Mouse (Mus musculus): ENCODE measurements around the gene Mmgt1.
A peak's percentile ranks its signal among the peaks of the same experiment; 100 is the strongest.

Mmgt1 gene

DNA sequence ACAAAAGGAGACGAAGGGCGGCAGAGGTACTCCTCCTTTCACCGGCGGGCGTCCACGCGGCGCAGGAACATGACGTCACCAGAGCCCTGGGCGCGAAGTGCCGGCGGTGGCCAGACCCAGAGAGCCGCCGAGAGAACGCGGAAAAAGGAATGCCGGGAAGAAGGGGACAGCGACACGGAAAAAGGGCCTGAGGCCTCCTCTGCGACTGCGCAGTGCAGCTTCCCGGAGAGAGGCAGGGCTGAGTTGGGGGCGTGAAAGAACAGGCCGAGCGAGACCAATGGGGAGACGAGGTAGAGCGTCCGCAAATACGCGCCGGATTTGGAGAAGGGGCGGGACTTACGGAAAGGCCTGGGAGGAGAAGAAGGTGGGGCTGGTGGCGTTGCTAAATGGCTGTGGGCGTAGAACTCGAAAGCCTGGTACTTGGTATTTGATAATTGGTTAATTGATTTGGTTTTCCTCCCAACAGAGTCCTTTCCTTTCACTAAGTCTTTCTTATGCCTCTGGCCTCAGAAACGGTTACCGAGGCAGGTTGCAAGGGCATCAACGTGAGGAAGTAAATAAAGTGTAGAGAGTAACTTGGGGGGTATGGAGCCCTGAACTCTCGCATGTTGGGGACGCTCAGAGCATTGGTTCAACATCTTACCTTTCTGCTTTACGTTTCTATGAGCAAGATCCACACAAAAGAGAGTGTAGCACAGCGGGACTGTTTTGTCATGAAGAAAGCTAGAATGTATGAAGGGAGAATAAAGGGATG lies at the start of gene Mmgt1:
Gene Mmgt1 (minus strand): TSS at position 183 of the 754 bp plus-strand sequence.
- DNase-seq = peak; percentile 90 to 97

DNA sequence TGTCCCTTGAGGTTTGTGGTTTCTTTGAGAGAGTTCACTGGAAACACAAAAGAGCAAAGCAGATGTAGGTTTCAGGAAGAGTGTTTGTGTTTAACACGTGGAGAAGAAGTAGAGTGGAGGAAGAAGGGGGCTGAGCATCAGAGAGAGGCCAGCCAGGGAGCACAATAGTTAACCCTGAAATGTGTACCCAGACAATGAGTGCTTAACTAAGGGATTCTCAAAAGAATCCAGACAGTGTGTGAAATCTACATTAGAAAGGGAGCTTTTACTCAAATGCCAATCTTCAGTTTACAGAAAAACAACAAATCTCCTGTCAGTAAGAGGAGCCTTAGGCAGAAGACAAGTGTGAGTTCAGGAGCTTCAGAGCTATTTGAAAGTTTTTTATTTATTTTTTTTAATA lies 42.2 kb upstream of the Mmgt1 start:
- no peak for DNase-seq

DNA sequence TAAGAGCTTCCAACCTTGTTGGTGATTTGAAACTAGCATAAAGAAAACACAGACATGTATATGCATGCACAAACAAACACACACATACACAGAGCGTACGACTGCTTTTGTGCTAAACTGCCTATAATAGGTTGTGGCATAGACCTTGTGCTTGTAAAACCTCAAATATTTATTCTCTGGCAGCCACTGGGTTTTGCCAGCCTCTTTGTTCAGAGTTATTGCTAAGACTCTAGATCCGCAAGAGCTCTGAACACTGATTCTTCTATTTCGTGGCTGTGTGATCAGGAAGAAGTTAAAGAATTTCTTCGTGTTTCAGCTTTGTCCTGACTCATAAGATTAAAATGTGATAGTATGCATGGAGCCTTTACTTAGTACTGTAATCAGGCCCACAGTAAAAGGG lies 38.3 kb upstream of the Mmgt1 start:
- no peak for DNase-seq

DNA sequence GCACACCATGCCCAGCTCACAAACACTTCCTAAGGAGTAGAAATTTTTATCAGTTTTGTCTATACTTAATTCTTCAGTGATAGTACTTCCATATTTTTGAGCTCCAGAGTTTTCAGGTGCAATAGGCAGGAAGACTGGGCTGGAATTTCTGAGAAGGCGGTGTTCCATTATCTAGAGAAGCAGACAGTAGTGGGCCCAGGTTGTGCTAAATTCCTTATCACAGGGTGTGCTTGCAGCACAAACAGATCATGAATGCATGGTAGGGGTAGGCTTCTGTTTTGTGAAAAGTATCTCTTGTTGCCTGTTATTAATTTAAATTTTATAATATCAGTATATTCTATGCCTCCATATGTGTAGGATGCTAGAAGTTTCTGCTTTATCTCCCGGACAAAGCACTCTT lies 17.4 kb upstream of the Mmgt1 start:
- DNase-seq = no peak

DNA sequence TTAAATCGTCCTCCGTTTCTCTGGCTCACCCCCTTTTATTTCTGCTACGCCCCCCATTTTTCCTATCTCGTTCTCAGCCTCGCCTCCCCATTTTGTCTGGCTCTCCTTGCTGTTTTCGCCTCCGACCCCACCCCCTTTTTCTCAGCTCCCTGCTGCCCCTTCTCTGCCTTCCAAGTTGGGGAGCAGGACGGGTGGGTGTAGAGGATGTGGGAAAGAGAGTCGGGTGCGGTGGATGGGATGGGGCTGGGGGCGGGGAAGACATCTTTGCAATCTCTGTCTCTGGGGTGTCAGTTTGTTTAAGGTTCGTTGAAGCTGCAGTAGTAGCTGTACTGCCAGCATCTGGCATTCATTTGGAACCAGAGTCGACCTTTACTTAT lies 12.4 kb upstream of the Mmgt1 start:
- no peak for DNase-seq

DNA sequence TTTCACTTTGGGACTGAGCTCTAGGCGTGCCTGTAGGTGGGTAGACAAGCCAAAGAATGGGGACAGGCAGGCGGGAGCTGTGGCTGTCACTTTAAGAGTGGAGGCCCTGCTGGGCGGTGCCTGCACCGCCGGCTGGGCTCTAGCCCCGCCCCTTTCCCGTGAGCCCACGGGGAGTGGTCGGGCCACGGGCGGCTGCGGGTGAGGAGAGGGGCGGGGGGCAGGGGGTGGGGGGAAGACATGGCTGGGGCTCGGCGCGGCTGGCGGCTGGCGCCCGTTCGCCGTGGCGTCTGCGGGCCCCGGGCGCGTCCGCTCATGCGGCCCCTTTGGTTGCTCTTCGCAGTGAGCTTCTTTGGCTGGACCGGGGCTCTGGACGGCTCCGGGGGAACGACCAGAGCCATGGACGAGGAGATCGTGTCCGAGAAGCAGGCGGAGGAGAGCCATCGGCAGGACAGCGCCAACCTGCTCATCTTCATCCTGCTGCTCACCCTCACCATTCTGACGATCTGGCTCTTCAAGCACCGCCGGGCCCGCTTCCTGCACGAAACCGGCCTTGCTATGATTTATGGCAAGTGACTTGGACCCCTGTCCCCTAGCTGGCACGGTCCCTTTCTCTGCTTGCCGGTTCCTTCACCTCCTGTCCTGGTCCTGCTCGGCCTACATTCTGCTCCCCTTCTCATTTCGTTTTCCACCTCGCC lies 11.9 kb upstream of the Mmgt1 start, which contains the start of gene Slc9a6:
Gene Slc9a6 (plus strand): TSS at position 135 of the 695 bp plus-strand sequence.
- DNase-seq = peak; percentile 77 to 89

DNA sequence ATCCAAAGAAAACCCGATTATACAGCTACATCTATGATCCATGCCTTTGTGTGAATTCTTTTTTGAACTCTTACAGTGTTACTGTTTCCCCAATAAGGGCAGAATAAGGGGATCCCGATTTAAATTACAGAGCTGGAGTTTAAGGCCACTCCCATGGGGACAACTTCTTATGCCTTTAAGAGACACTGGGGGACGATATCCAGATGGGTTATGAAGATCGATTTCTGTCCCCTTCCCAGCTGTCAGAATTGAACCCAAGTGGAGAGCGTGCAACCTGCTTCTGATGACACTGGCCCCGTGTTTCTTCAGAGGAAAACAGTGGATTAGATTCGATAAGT lies 11.4 kb upstream of the Mmgt1 start:
- no peak for DNase-seq

DNA sequence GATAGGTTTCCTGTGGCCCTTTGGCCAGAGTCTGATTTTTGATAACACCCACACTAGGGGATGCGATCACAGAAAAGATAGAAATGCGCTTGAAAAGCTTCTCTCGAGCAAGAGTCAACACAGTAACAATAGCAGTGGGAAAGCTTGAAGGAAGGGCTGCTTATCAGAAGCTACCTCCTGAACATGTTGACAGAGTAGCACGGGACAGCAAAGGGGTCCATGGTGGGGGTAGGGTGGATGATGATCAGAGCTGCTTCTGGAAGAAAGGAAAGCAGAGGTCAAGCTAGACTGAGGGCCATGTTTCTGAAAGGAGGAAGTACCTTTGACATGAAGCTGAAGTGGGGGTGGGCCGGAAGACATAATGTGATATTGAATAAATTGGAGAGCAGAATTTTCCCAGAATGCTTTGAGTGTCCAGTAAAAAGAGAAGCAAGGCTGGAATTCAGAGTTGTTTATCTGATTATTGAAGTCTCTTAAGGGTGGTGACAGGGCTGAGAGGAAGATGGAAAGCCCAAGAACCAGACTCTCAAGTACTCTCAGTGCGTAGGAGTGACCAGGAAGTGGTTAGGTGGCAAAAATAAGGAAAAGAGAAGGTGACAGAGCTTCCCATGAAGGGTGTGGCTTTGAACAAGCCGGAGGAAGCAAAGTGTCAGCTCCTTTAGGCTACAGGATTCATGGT lies 9.3 kb upstream of the Mmgt1 start:
- DNase-seq = no peak

DNA sequence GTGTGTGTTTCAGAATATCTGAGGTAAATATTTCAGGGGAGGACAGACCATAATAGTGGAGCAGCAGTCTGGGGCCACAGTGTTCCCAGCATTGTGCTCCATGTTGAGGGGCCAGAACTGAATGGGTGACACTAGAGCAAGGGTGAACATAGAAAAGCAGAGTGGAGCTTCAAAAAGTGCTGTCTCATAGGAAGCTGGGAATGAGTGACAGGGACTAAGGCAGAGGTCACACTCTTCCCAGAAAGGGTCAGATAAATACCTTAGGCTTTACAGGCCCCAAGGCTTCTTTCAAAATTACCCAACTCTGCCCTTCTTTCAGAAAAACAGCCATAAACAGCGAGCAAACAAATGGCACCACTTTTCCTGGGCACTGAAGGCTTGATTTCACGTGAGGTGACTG lies 8.7 kb upstream of the Mmgt1 start:
- no peak for DNase-seq

DNA sequence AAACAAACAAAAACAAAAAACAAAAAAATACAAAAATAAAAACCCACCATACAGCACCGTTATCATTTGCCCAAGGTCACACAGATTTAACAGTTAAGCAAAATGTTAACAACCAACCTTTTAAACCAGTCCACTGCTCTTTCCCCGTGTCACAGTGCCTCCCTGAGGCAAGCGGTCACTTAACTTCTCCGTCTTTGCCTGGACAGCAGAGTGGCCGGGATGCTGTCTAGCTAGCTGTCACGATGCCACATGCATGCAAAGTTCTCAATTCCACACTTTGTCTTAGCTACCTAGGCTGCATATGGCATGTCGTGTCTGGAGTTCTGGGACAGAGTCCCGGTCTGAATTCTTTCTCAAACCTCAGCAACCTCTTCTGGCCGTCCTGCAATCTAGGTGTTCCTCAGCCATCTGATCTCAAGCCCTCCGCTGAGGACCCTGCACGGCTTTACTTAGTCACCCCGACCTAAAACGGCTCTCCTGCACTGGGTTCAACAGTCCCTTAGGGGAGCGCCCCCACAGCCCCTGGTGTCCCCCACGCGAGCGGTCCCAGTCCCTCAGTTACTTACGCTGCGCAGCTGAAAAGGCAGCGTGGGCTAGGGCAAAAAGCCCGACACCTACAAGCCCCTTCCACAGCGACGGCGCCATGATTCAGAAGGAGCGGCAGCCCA lies 516 bp downstream of the Mmgt1 start:
- peak; percentile 8 to 52 for DNase-seq

DNA sequence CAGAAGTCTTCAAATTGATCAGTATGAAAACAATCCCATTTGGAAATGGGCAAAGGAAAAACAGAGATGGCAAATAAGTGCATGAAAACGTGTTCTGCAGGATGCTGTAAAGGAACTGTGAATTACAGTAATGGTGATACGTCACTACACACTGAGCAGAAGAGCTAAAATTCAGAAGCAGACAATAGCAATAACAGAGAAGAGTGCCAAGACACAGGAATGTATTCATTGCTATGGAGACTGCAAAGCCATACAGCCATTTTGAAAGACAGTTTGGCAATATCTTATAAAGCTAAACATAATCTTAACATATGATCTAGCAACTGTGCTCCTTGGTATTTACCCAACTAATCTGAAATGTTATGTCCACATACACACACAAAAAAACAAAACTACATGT lies 19.7 kb downstream of the Mmgt1 start:
- DNase-seq = no peak

DNA sequence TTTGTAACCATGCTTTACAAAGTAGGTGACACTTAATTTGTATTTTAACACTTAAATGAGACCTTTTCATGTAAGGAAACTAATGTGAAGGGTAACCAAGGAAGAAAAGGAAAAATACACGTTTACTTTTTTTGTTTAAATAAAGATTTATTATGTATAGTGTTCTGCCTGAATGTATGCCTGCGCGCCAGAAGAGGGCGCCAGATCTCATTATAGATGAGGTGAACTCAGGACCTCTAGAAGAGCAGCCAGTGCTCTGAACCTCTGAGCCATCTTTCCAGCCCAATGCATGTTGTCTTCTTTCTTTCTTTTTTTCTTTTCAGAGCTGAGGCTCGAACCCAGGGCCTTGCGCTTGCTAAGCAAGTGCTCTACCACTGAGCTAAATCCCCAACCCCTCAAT lies 25.4 kb downstream of the Mmgt1 start:
- DNase-seq = peak in 1 of 2 experiments; percentile 30

DNA sequence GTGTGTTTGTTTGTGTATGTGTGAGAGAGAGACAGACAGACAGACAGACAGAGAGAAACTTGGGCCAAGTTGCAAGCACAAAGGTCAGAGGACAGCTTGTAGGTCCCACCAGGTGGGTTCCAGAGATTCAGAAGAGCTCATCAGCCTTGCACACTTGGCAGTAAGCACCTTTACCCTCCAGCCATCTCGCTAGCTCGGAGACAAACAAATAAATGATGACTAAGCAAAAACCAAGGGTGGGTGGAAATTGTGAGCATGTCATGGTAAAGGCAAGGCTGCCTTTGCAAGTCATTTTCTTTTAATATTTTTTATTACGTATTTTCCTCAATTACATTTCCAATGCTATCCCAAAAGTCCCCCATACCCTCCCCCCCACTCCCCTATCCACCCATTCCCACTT lies 44.3 kb downstream of the Mmgt1 start:
- DNase-seq = no peak

DNA sequence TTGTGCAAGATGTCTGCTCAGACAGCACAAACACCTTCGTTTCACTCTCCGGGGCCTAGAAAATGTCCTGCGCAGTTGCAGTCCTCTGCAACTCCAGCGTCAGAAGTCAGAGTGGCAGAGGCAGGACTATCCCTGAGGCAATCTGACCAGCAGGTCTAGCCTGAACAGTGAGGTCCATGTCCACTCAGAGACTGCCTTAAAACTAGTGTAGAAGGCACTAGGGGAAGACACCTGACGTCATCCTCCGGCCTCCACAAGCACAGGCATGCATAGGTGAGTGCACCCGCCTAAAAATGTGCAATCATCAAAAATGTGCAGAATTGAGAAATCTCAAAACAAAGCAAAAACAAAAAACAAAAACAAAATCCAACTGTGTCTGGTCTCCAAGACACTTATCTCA lies 48.4 kb downstream of the Mmgt1 start, which contains the start of gene Gm648:
Gene Gm648 (minus strand): TSS at position 101 of the 400 bp plus-strand sequence.
- no peak for DNase-seq

DNA sequence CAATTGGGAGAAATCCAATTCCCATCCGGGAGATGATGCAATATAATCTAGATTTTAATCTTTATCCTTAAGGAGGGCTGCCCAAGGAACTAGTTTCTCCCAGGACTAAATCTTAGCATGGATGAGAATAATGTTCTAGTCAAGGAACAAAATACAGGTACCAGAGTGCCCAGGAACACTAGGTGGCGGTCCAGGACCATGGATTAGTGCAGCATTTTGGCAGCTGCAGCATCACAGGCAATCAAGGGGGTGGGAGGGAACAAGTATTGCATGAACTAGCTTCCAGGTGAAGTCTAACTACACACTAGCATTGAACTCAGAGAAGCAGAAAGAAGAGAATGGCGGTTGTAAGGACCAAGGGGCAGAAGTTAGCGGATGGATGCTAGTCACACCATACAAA lies 60.7 kb downstream of the Mmgt1 start:
- peak; percentile 38 for DNase-seq
